Mouse (Mus musculus): ENCODE results near the gene Cracr2a.

The Cracr2a gene

DNA sequence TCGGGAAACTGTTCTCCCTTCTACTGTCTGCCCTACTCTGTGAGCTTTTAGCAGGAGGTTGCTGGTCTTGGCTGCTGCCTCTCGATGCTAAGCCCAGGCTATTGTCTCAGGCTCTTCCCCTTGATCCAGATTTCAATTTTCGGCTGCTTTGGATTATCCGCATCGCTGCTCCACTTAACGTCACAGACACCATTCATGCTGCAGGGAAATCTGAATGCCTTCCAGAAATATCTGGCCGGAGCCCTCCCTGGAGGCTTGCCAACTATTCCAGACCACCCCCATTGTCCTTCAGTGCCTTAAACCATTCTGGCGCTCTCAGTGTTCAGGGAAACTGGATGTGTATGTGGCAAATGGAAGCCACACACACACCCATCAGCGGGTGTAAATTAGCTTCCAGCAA is 66.3 kb downstream of the Cracr2a start:
- DNase-seq = no peak

DNA sequence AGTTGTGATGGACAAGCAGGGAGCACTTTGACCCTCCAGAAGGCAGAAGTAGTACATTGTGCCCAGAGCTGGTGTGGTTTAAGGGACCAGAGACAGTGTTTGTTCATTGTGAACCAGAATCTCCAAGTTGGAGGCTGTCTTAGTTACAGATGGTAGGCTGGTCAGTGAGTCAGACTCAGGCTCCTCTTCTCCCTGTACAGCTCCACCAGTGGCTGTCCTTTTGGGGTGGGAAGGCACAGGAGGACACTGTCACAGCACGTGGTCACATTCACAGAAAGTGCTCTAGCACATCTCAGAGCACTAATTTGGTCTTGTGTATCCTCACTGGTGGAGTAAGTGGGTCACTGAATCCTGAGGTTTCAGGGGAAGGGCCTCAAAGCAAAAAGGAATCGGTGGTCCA is 68.1 kb downstream of the Cracr2a start:
- DNase-seq = no peak

DNA sequence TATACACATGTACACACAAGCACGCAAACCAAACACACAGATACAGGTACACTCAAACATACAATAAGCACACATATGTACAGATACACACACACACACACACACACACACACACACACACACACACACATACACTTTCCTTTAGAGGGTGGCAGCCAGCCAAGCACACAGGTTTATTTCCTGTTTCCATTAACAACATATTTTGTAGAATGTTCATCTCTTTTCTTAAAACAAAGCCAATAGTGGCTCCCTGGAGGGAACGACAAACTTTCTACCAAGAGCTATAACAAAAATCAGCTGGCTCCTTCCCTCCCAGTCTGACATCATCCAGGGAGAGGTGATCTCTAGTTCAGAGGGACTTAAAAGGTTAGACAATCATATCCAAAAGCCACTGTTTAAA is 73.7 kb downstream of the Cracr2a start:
- no peak for DNase-seq

DNA sequence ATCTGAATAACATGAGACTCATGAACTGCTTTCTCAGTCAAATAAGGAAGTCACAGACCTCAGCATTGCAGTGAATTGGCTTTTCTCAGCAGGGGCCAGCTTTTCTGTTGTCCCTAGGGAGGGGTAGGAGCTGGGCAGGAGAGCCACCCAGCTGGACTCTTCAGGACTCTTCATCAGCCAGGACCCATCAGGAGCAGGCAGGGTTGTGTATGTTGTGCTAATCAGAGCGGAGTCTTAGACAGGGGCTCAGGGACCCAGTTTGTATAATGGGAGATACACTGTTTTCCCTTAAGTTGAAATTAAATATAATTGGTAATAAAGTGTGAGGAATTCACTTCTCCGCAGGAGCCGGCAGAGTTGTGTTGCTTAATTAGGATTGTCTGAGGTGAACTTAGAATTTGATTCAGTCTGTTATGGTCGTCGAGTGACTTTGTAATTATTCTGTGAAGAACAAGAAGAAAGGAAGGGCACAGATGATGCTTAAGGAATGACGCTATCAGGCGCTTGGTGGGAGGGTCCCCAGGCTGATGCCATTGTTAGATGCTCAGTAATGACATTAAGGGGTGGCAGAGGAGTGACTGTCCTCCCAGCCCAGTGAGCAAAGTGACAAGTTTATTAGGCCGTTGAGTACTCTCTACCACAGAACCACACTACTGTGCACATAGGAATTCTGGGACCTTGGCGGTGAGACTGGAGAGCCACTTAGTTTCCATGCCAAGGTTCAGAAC is 74.5 kb downstream of the Cracr2a start:
- no peak for DNase-seq

DNA sequence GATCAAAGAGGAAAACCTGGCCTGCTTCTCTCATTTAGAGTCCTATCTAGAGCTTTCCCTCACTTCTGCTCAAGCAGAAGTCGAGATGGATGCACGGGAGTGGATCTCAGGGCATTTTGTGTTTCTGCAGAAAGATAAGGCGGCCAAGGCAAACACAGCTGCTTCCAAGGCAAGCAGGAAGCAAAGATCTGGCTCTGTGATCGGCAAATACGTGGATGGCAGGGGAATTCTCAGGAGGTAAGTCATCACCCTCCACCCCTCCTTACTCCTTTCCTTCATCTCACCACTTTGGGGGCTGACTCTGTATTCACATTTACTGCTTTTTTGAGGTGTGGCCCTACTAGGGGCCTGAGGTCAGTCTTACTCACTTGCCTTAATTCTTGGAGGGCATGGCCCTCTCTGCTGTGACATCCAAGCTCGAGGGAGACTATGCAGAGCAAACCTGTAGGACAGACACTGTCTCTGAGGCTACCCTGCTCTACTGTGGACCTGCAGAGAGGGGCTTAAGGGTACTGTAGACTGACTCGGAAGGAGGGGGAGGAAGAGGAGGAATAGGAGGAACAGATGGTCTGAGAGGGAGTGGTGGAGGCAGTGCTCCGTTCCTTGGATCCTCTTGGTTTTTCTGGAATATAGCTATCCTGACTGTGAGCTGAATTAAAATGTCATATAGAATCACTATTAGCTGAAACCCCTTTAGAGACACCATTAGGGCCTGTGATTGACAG is 80.1 kb downstream of the Cracr2a start:
- no peak for DNase-seq

DNA sequence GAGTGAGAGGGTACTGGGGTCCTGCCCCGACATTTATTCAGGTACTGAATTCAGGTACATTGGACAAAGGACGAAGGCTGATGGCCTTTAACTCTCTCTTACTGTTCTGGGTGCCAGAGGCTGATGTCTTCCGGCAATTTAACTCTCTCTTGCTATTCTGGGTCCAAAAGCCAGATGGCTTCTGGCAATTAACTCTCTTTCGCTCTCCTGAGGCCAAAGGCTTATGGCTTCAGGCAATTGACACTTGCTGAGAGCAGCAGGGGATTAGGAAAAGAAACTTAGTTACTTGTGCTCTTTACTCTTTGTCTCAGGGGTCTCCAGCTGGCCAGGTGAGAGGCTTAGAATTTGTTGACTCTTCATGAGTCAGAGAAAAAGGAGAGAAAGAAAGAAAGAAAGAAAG is 94.8 kb downstream of the Cracr2a start:
- no peak for DNase-seq

DNA sequence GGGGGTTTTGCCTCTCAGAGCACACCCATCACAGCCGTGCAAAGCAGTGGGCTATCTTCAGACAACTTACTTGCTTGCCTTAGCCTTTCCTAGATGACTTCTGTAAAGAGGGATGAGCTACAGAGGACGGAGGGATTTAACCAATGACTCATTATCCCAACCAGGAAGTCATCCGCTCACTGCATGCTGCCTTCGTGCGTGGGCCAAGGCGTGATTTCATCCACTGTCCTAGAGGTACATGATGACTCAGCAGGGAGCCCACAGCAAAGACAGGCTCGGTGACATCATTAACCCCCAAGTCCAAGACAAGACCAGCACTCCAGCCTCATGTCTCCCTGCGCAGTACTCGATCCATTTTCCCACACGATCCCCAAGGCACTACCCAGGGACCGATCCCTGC is 96.0 kb downstream of the Cracr2a start:
- DNase-seq = no peak

DNA sequence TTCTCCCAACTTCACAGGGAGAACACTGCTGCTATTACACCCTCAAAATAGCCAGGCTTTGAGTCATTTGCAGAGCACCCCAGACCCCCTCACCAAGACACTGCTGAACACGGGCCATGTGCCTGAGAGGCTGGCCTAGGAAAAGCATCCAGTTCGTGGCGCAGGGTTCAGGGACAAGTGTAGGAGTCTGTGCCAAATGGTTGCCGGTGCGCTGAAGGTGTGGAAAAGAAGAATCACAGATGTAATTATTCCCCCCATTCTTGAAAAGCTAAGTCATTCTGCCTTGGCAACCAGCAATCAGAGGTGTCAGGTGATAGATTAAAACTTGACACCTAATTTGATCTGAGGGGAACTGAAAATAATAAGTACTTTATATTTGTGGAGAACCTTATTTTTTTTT is 98.3 kb downstream of the Cracr2a start:
- DNase-seq = no peak

DNA sequence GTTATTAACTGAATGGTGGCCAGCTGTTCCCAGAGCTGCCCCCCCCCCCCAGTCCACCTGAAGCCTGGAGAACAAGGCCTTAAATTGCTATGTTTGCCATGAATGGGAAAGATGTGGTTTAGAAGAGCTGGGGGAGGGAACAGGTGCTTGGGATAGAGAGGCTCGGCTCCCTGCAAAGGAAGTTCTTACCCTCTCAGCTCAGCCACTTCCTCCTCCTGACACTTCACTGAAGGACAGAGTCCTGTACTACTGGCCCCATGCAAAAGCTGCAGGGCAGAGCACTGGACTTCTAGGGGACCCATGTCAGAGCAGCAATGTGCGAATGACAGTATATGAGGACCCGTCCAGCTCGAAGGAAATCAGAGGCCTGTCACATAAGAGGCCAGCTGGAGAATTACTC is 98.8 kb downstream of the Cracr2a start:
- DNase-seq = no peak

DNA sequence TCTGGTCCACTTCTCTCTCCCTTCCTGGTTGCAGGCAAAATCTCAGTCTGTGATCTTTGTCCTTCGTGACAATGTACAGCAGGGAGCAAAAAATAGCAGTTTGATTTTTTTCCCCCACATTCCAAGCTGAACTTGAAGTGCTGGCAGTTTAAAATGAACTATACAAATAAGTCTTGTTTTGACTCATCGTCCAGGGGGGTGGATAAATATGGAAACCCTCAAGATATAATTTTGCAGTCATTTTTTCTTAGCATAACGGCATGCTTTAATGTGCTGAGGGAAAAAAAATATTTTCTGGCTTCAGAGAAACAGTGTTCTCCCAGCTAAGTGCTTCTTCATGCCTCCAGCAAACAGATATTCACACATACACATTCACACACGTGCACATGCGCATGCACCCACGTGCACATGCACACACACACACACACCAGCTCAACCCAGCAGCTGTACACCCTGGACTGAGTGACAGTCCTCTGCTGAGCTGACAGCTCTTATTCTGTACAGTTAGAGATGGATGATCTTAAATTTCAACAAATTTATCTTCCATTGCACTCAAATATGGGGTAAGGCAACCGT is 100.7 kb downstream of the Cracr2a start:
- no peak for DNase-seq

DNA sequence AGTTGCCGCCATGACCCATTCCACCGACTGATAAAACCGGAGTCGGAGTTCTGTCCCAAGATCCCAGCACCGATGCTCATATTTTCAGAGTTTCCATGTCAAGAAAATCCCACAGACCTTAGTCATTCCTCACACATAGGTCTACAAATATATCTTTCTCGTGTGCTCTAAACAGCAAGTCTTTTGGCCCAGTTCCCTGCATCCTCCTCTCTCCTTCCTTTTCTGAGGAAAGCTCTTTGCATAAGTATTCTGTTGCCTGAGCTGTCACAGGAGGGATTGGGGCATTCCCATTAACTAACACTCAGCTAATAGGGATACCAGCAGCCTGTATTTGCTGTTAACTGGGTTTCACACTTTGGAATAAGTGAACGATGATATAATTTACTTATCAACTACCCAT is 102.1 kb downstream of the Cracr2a start:
- peak; percentile 47 for DNase-seq

DNA sequence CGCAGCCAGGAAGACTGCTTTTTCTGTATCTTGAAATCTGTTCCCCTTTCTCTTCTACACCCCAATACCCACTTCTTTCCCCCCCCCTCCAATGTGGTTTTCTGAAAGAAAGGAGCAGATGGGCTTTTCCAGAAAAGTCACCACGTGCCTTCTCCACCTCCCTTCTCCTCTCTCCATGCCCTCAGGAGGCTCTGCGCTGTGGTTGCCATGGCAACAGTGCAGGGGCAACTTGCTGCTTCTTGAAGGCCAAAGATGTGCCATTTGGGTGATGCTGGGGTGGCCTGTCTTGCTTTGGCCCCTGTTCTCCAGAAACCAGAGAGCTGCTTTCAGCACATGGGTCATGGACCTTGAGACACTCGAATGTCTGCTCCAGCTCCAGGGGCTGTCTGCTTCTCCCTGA is 108.2 kb downstream of the Cracr2a start:
- no peak for DNase-seq

DNA sequence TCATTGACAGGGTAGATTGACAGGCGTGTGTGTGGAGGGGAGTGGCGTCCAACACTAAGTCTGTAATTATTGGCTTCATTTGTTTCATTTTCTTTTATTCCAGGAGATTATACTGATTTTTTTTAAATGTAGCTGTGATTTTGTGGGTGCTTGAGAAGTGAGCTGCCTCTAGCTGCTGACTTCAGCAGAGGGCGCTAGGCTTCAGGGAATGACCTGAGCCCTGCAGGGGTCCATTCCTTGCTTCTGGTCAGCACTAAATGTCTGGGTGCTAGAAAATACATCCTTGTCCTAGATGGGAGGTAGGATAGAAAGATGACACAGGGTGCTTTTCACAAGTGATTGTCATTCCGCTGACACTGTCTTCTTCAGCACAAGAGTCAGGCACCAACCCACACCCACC is 108.9 kb downstream of the Cracr2a start:
- DNase-seq = no peak

DNA sequence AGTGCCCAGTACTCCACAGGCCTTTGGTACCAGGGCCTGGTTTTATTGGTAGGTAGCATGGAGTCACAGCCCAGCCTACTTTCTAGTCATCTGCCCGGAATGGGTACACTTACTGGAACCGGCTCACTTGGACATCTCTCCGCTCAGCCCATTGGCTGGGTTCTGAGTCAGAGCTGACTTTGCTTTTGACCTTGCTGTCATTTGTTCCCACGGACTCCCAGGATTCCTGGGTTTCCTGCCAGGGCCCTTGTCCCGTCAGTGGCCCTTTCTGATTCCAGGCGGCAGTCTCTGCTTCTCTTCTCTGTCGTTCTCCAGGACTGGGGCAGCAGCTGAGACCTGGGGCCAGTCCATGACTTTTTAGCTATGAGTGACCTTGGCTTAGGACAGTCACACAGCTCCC is 110.9 kb downstream of the Cracr2a start:
- no peak for DNase-seq

DNA sequence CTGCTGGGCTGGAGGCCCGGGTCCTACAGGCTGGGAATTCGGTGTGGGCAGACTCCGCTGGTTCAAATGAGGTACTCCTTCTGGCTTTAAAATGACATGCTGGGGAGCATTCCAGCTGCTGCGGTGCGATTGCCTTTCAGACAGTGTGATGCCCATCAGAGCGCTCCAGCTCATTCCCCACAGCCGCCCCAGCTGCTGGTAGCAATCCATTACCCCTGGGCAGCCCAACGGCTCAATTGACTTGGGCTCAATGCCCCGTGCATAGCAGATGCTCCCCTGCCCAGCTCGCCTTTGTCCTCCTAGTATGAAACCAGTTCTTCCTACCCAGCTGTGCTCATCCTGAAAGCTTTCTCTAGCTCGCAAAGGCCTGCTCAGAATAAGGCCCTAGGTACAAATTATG is 115.7 kb downstream of the Cracr2a start:
- DNase-seq = no peak

DNA sequence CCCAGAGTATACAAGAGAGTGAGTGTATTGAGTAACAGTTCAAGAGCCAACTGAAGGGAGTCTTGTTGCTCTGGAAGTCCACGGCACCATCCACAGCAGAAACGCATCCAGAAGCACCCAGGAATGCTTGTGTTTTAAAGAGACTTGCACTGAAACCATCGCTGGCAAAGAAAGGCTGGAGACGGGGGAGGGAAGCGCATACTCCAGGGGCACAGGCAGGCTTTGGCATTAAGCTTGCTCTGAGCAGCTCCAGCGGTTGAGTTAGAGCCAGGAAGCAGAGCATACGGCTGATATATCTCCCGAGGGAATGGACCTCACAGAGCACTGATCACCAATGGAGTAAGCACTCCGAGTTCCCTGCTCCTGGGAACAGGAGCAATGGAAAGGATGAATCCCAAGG is 117.2 kb downstream of the Cracr2a start:
- DNase-seq = no peak

DNA sequence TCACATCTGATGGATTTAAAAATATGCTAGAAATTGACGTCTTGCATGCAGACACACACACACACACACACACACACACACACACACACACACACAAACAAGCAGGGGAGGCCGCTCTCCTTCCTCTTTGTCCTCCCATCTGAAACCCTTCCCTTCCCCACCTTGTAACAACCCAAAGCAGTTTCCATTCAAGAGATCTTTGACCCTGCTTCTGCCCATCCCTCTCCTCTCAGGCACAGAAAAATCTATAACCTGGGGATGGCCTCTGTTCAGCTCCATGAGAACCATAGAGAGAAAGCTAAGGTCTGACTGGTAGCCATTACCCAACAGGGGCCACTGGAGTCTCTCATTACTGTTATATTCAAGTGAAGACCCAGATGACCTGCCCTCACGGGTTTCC is 117.9 kb downstream of the Cracr2a start:
- DNase-seq = no peak

DNA sequence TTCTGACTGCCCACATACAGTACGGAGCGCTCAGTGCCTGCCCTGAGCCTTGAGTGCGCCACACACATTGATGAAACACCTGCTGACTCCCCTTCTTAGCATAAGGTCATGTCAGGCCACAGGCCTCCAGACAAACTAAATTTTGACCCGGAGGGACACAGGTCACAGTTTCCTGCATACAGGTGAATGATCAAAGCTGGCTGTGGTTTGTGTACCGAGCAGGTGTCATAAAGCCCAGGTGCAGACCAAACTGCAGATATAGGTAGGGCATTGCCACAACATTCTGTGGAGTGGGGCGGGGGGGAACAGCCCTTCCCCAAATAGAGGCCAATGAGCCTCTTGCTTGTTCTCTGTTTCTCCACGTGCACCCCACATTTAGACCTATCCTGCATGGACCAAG is 119.6 kb downstream of the Cracr2a start:
- DNase-seq = no peak

DNA sequence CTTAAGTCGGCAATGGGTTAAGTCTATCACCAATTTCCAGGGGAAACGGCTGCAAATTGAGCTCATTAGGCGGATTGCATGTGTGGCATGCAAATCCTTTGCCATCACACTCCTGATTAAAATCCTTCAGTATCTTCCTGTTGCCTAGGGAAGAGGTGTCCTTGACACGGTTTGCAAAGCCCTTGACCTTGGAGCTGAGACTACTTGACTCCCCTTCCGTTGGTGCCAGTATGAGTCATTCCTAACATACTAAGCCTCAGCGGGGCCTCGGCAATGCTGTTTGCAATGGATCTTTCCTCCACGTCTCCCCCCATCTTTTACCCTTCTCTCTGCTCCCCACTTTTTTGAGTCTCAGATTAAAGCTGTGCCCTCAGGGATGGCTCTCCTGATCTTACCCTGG is 122.4 kb downstream of the Cracr2a start:
- DNase-seq = no peak

DNA sequence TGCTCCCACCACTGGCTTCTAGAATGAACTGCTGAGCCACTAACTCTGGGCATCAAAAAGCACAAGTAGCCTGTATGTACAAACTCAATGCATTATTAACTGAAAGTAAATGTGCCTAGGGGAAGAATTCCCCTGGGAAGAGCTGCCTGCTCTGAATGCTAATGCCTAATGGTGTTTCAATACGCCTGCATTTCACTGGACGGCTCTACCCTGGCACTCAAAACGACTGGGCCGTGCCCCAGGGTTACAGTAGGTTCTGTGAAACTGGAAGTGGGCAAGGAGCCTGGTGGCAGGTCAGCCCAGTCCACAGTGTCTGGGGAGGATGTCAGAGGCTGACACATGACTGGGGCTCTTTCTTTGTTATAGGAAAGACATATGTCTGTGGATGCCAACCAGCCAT is 123.8 kb downstream of the Cracr2a start:
- no peak for DNase-seq

DNA sequence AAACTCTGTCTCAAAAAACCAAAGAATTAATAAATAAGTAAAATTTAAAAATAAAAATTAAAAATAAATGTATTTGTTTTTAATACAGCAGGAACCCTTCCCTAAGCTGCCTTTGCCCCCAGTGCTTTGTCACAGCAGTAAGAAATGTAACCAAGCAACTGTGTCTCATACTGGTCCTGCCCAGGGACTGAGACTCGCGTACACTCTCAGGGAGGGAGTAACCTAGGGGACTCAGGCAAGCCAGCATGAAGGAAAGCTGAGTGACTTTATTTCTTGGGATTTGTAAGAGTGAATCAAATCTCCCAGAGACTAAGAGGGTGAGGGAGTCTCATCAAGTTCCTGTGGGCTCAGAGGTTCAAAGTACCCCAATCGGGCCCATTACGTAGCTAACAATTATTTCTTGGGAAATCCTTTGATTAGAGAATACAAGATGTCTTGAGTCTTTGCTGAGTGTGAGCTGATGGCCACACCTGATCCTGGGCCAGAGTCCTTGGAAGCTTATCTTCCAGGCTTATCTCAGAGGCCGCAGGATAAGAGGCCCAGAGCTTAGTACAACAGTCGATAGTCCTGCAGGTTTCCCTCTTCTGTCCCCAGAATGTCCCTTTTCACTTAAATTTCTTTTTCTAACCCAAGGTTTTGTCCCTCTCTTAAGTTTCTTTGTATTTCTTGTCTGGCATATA is 126.2 kb downstream of the Cracr2a start:
- no peak for DNase-seq

DNA sequence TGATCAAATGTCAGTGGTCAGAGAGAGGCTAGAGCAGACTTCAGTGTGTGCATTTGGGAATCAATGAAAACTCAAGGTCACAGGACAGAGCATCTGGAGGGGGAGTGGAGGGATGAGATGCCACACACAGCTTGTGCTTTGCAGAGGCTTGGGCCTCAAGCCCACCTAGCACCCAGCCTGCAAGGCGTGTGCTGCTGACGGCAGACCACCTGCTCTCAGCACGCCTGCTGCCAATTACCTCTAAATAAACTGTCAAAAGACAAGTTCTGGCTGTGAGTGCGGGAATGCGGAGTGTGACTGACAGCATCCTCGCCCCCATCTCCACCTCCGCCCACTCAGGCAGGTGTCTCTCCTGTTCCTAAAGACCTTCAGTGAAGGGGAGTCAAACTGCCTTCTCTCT is 131.2 kb downstream of the Cracr2a start:
- no peak for DNase-seq

DNA sequence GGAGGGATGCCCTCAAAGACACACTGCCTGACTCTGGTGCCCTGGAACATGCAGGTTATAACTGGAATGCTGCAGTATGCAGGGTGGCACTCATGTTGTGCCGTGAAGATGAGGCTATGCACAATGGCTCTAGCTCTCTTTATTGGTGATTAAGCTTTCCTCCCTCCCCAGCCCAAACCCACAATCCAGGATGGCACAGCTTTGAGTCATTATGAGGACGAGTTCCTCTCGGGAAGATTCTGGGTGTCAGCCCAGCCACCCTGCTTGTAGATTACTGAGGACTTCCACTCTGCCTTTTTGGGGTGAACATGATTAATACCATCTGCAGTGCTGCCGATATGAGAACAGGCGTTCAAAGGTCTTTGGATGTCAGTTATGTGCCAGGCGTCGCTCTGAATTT is 132.5 kb downstream of the Cracr2a start:
- DNase-seq = no peak
